Mouse (Mus musculus): Measurements from ENCODE around the gene S100a3. TPM values are rescaled to one million over a fixed set of nuclear protein-coding genes. Genes with fewer than 3 reads are reported as not detected.

The S100a3 gene
- total and polyA plus RNA-seq, 2 experiments from 2014 or later, result 0.81 to 3.5 TPM

DNA sequence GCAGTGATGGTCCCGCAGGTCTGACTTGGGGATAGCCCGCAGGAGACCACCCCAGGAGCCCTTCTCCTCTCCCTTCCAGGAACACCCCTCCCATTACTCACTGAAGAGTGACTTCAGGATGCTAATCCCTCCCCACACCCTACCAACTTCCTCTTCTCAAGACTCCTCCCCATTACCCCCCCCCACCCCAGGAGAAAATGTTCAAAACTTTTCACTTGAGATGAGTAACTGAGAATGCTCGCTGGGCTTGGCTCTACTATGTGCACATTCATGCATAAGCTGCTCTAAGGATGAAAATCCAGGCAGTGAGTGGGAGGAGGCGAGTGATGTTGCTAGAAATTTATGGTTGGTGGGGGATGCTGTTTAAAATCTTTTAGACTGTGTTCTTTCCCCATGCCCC is 51.7 kb downstream of the S100a3 start:
- no peak overlapping the region for H3K9ac ChIP-seq (replicated peaks; ENCODE audit: low read length, poor library complexity, severe bottlenecking)
- ATAC-seq (ENCODE audit: low FRiP score) (no peak), DNase-seq (ENCODE audit: low spot score) (no peak)
- WGBS, result 61% methylated on average over 4 of the region's 4 CpGs
- H3K27ac ChIP-seq (ENCODE audit: low read depth, low read length), result no peak overlapping the region
- no peak overlapping the region for H3K4me3 ChIP-seq (ENCODE audit: low read depth, low read length)
- H3K9me3 ChIP-seq (ENCODE audit: low read length), result no peaks in the 10 kb centered on the region
- peaks cover 5% of the 10 kb centered on the region; the same call in 1 of the 2 replicates for H3K4me1 ChIP-seq (ENCODE audit: insufficient read depth, low read length)
- H3K36me3 ChIP-seq (ENCODE audit: insufficient read depth, low read length), result no peaks in the 10 kb centered on the region
- H3K4me2 ChIP-seq (ENCODE audit: low read depth, low read length, poor library complexity, severe bottlenecking), result no peak overlapping the region
- no peak for TF ChIP-seq CTCF (IDR thresholded peaks at IDR 0.05)
- H3K27me3 ChIP-seq (ENCODE audit: insufficient read depth, low read length), result 0 out of 2 replicates have a peak, but pooled peaks cover 4% of the 10 kb centered on the region

DNA sequence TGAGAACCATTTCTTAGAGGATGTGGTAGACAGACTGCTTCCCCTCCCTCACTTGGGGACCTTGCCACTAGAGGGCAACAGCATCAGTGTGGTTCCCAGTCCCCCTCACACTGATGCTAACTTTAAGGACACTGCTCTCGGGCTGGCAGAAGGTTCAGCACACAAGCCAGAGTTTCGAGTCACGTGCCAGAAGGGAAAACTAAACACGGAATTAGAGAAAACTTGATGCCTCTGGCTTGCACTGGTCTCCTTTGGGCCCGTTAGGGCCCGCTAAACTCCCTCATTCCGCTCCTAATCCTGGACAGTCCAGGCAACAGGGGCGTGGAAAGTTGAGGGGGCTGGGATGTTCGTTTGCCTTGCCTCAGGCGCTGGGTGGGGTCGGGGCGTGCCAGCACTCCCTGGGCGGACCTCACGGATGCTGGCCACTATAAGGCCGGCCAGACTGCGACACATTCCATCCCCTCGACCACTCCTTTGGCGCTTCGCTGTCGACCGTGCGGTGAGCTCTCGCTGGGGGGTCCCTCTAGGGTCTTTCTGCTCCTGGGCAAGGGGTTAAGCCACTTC is 52.4 kb downstream of the S100a3 start, which contains the start of gene S100a6:
TSS of gene S100a6 (plus strand) at position 155 of the 564 bp plus-strand sequence.
- H3K9ac ChIP-seq (replicated peaks; ENCODE audit: low read length, poor library complexity, severe bottlenecking), result no peak within 1 kb of the TSS
- WGBS, result 1% methylated on average over 23 of the region's 23 CpGs
- peak; percentile 72 for TF ChIP-seq CTCF (IDR thresholded peaks at IDR 0.05)
- H3K4me3 ChIP-seq (ENCODE audit: low read depth, low read length), result peak within 1 kb of the TSS; percentile 28
- ATAC-seq (ENCODE audit: low FRiP score) (peak; percentile 45), DNase-seq (ENCODE audit: low spot score) (peak; percentile 68)
- H3K9me3 ChIP-seq (ENCODE audit: low read length), result no peaks in the 10 kb centered on the region
- H3K36me3 ChIP-seq (ENCODE audit: insufficient read depth, low read length), result no peaks in the 10 kb centered on the region
- H3K4me2 ChIP-seq (ENCODE audit: low read depth, low read length, poor library complexity, severe bottlenecking), result peak within 1 kb of the TSS; percentile 57
- 0 out of 2 replicates have a peak, but pooled peaks cover 4% of the 10 kb centered on the region for H3K27me3 ChIP-seq (ENCODE audit: insufficient read depth, low read length)
- peaks cover 5% of the 10 kb centered on the region; the same call in 1 of the 2 replicates for H3K4me1 ChIP-seq (ENCODE audit: insufficient read depth, low read length)
- H3K27ac ChIP-seq (ENCODE audit: low read depth, low read length), result no peak within 1 kb of the TSS

- H3K4me3 ChIP-seq (ENCODE audit: low read depth, low read length), result peak overlapping the region; percentile 28; the same call in 1 of the 2 replicates
- no peak overlapping the region for H3K9ac ChIP-seq (replicated peaks; ENCODE audit: low read length, poor library complexity, severe bottlenecking)
- no peak for TF ChIP-seq CTCF (IDR thresholded peaks at IDR 0.05)
- H3K36me3 ChIP-seq (ENCODE audit: insufficient read depth, low read length), result no peaks in the 10 kb centered on the region
- H3K4me1 ChIP-seq (ENCODE audit: insufficient read depth, low read length), result peaks cover 5% of the 10 kb centered on the region; the same call in 1 of the 2 replicates
- ATAC-seq (ENCODE audit: low FRiP score) (no peak), DNase-seq (ENCODE audit: low spot score) (no peak)
- H3K4me2 ChIP-seq (ENCODE audit: low read depth, low read length, poor library complexity, severe bottlenecking), result peak overlapping the region; percentile 57; the same call in 1 of the 2 replicates
- WGBS, result 73% methylated on average over 7 of the region's 7 CpGs
- 0 out of 2 replicates have a peak, but pooled peaks cover 4% of the 10 kb centered on the region for H3K27me3 ChIP-seq (ENCODE audit: insufficient read depth, low read length)
- no peaks in the 10 kb centered on the region for H3K9me3 ChIP-seq (ENCODE audit: low read length)
- no peak overlapping the region for H3K27ac ChIP-seq (ENCODE audit: low read depth, low read length)
Observed at GRCm38 (mm10) chr3:90613461-90614147, 53.2 kb downstream of the S100a3 start.

GRCm38 (mm10) chr3:90614148-90614530 is 53.8 kb downstream of the S100a3 start:
- WGBS, result 83% methylated on average over 6 of the region's 6 CpGs
- DNase-seq (ENCODE audit: low spot score) (no peak), ATAC-seq (ENCODE audit: low FRiP score) (no peak)
- Histone ChIP-seq H3K27me3 (ENCODE audit: insufficient read depth, low read length) (0 out of 2 replicates have a peak, but pooled peaks cover 4% of the 10 kb centered on the region), H3K9me3 (ENCODE audit: low read length) (no peaks in the 10 kb centered on the region), H3K9ac (replicated peaks; ENCODE audit: low read length, poor library complexity, severe bottlenecking) (no peak overlapping the region), H3K36me3 (ENCODE audit: insufficient read depth, low read length) (no peaks in the 10 kb centered on the region), H3K27ac (ENCODE audit: low read depth, low read length) (no peak overlapping the region), H3K4me3 (ENCODE audit: low read depth, low read length) (no peak overlapping the region), H3K4me1 (ENCODE audit: insufficient read depth, low read length) (peaks cover 5% of the 10 kb centered on the region; the same call in 1 of the 2 replicates), H3K4me2 (ENCODE audit: low read depth, low read length, poor library complexity, severe bottlenecking) (no peak overlapping the region)
- no peak for TF ChIP-seq CTCF (IDR thresholded peaks at IDR 0.05)

DNA sequence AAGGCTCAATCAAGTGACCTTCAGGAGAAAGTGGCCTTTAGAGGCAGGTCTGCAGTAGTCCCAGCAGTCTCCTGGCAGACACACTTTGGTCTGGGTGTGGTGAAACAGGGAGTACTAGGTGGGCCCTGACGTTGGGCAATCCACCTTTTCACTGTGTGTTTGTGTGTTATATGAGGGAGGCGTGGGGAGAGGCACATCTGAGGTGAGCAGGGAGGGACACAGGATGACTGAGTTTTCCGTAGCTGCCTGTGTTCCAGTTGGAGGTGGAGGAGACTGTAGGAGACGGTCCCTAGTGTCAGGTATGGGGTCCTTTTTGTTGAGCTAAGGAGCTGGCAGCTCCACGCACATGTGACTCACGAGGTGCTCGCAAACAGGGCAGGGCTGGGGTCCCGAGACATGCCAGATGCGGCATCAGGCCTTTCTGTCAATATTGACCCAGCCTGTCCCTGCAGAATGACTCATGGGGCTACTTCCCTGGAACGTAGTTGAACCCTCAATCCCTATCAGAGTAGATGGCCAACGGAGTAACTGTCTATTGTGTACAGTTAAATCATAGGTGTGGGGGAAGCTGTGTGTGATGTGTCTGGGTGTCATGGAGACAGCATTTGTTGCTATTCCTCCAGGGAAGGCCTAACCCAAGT is 54.4 kb downstream of the S100a3 start:
- Histone ChIP-seq H3K36me3 (ENCODE audit: insufficient read depth, low read length) (no peaks in the 10 kb centered on the region), H3K4me2 (ENCODE audit: low read depth, low read length, poor library complexity, severe bottlenecking) (no peak overlapping the region), H3K4me3 (ENCODE audit: low read depth, low read length) (no peak overlapping the region), H3K4me1 (ENCODE audit: insufficient read depth, low read length) (peaks cover 5% of the 10 kb centered on the region; the same call in 1 of the 2 replicates), H3K9ac (replicated peaks; ENCODE audit: low read length, poor library complexity, severe bottlenecking) (no peak overlapping the region), H3K9me3 (ENCODE audit: low read length) (no peaks in the 10 kb centered on the region), H3K27ac (ENCODE audit: low read depth, low read length) (no peak overlapping the region), H3K27me3 (ENCODE audit: insufficient read depth, low read length) (0 out of 2 replicates have a peak, but pooled peaks cover 4% of the 10 kb centered on the region)
- WGBS, result 88% methylated on average over 11 of the region's 11 CpGs
- DNase-seq (ENCODE audit: low spot score), result no peak
- no peak for ATAC-seq (ENCODE audit: low FRiP score)
- no peak for TF ChIP-seq CTCF (IDR thresholded peaks at IDR 0.05)

Data from midbrain, postnatal 0 days (tissue).